Mouse (Mus musculus): ENCODE results near the gene Golt1a.

The Golt1a gene

GRCm38 (mm10) chr1:133309652-133310267 is at the start of gene Golt1a:
Gene Golt1a, plus strand, starts transcription at chr1:133309800.
- no peak for DNase-seq (ENCODE audit: low spot score in 2 of 2)

DNA sequence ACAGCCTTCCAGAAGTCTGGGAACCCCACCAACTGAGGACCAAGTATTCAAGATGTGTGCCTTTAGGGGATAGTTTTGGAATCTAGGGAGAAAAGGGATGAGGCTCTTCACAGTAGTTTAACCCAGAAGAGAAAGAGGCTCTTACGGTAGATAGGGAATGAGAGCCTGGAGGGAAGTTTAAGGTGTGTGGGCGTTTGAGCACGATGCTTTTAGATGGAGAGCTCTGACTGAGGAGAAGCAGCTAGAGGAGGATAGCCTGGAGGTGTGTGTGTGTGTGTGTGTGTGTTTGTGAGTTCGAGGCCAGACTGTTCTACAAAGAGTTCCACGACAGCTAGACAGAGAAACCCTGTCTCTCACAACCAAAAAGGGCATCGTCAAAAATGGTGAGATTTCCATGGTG is 47.0 kb upstream of the Golt1a start:
- DNase-seq (ENCODE audit: low spot score in 2 of 2), result no peak

DNA sequence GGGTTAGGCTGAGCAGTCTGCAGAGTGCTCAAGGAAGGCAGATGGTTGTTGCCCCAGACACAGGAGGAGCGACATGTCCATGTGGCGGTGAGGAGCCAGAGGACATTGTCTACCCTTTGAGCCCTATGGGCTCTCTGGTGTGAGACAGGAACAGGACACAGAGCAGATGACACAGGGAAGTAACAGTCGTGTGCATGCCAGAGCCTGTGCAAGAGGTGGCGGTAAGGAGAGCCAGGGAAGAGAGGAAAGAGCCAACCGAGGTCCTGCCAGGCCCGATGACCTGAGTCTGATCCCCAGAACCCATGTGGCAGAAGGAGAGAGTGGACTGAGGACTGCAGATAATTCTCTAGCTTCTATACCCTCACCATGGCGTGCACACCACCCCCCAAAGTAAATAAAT is 46.5 kb upstream of the Golt1a start:
- no peak for DNase-seq (ENCODE audit: low spot score in 2 of 2)

- DNase-seq (ENCODE audit: low spot score in 2 of 2), result no peak
These were observed 45.2 kb upstream of the Golt1a start for GRCm38 (mm10) chr1:133264367-133264766.

DNA sequence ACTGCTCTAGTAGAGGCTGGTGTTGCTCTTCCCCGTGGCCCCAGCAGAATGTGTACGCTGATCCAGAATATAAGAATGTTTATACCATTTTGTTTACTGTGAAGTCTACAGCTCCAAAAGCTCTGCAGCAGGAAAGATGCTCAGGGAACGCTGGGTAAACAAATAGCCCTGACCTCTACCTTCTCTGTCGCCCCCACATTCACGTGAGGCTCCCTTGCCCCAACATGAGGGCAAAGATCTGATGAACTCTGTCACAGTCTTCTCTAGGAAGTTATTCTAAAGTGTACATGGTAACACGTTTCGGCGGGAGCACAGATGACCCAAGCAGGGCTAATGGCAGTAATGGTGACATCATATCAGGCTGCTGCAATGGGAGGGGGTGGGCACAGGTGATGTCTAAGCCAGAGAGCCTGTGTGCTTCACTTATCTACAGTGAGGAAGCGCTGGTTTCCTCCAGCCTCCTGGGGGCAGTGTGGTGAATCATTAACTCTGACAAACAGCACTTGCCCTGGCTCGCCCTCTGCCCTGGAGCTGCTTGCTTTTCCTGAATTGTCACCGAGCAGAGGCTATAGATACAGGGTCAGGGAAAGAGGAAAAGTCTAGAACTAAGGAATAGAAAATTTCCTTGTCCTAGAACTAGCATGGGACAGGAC is 44.4 kb upstream of the Golt1a start:
- DNase-seq (ENCODE audit: low spot score in 2 of 2), result no peak

DNA sequence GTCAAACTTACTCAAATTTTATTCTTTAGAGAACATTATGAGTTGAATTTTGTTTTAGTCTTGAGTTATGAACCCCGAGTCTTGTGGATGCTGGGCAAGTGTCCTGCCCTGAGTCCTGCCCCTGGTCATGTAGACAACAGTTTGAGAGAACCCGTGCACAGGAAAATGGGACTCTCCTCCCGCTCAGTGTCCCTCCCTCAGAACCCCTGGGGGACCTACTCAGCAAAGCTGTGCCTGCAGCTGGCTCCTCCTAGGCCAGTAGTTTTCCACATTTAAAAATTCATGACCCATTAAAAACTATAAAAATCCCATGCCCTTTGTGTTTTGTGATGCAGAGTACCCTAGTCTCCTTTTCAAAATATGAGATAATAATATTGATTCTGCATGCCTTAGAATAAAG is 42.5 kb upstream of the Golt1a start:
- no peak for DNase-seq (ENCODE audit: low spot score in 2 of 2)

GRCm38 (mm10) chr1:133267813-133268492 is 41.6 kb upstream of the Golt1a start:
- DNase-seq (ENCODE audit: low spot score in 2 of 2), result no peak

GRCm38 (mm10) chr1:133268503-133268902 is 41.1 kb upstream of the Golt1a start:
- no peak for DNase-seq (ENCODE audit: low spot score in 2 of 2)

DNA sequence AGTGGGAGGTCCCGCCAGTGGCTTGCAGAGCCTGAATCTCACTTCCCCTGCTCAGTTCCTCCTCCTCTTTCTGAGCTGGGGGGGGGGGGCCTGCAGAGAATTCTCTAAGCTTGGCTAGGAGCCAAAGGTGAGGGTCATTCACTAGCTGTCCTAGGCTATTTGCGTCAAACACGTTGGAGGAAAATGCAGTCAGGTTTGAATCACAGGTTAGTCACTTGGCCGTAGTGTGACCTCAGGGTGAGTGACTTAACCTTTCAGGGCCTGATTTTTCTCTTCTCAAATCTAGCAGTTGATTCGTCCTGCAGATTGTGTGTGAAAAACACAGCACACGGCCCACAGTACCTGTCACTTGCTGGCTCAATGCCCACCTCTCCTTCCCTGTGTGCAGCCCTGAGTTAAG is 39.3 kb upstream of the Golt1a start:
- no peak for DNase-seq (ENCODE audit: low spot score in 2 of 2)

DNA sequence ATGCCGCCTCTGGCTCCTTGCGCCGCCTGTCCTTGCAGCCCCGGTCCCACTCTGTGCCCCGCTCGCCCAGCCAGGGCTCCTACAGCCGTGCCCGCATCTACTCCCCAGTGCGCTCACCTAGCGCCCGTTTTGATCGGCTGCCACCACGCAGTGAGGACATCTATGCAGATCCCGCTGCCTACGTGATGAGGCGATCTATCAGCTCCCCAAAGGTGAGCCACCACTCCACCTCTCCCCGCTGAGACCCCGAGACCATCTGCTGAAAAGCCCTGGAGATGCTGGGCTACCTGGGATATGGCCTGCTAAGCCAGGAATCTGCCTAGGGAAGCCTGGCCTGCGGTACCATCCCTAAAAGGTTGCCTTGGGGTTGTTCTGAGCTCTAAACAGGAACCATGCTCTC is 35.4 kb upstream of the Golt1a start:
- DNase-seq (ENCODE audit: low spot score in 2 of 2), result no peak

DNA sequence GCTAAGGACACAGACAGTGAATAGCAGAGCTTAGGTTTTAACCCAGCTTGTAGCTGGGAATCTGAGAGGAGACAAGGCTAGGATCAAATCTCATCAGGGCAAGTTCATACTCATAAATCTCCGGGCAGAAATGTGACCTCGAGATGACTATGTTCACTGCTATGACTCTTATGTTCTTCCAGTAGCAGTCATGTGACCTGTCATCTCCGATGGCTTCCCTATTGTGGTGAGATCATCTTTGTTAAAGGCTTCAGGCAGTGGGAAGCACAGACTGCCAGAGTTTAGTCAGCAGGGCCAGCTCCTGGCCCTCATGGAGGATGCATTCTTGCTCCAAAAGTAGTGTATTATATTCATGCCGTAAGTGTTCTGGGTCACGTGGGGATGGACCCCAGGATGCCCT is 32.6 kb upstream of the Golt1a start:
- no peak for DNase-seq (ENCODE audit: low spot score in 2 of 2)

- no peak for DNase-seq (ENCODE audit: low spot score in 2 of 2)
These were observed 31.1 kb upstream of the Golt1a start for GRCm38 (mm10) chr1:133278539-133278938.

DNA sequence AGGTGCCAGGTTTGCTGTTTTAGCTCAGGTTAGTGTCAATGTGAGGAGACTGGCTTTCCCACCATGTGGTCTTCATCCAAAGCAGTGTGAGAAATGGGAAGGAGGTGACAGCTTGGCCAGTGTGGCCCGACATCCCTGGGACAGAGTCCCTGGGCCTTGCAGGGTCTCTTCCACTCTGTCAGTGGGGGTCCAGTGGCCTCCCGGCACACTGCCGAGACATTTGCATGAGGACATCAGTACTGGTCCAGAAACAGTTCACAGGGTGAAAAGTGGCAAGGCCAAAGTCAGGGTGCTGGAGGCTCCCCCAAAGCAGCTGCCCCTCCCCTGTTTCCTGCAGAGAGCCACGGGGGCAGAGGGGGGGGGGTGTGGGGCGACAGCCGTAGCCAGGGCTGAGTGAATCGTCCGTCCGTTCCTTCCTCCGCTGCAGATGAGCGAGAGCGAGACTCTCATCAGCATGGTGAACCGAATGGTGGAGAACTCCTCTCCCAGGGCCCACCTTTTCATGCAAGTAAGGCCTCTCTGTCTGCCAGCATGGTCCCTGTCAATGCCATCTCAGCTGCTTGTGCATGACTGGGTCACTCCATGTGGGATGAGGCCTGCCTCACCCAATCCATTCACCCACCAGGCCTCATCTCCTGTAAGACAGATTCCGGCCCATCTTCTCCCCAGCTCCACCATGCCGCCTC is 30.5 kb upstream of the Golt1a start:
- no peak for DNase-seq (ENCODE audit: low spot score in 2 of 2)

DNA sequence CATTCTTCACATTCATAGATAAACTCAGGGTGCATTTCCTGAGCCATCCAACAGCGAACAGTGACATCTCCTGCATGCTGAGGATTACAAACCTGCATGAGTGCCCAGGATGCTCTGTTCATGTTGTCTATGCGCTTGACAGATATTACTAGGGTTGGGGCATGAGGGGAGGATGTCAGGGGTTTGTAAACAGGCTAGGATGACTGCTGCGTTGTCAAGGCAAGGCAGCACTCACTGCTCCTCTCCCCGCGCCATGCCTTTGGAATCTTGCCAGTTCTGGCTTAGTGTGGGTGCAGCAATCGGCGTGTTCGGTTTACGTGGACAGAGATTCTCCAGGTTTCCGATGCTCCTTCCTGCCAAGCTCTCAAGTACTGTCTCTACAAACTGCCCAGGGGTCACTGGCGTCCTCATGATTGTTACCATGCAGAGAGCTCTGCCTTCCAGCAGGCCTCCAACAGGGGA is 29.9 kb upstream of the Golt1a start:
- DNase-seq (ENCODE audit: low spot score in 2 of 2), result no peak

DNA sequence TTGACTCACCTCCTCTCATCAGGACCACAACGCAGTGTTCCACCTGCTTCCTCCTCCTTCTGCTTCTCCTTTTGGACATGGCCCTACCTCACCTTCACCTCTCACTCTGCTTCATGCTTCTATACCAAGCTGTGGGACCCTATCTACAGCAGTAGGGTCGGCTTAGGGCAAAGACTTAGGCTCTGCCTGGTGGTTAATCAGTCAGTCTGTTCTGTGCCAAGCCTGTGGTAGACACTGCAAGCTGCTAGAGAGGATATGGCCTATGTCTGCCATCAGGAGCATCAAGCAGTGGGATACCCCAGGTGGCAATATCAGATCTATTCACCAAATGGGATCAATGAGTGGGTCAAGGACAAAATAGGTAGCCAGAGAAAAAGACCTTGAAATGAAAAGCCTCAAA is 29.1 kb upstream of the Golt1a start:
- DNase-seq (ENCODE audit: low spot score in 2 of 2), result no peak

DNA sequence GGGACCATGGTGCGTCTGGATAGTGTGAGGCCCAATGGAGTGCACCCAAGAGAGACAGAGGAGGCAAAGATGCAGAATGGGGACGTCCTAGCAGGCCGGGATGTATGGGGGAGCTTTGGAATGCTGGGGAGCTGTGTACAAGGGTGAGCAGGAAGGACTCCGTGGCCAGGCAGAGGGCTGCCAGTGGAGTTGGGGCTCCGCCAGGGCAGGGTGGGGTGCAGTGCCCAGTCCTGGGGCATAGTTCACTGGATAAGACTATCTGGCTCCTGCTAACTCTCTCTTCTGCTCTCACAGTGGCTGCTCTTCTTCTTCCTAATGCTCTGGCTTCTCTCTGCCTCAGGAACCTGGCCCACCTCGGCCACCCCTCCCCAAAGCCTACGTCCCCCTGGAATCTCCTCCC is 23.7 kb upstream of the Golt1a start:
- no peak for DNase-seq (ENCODE audit: low spot score in 2 of 2)

DNA sequence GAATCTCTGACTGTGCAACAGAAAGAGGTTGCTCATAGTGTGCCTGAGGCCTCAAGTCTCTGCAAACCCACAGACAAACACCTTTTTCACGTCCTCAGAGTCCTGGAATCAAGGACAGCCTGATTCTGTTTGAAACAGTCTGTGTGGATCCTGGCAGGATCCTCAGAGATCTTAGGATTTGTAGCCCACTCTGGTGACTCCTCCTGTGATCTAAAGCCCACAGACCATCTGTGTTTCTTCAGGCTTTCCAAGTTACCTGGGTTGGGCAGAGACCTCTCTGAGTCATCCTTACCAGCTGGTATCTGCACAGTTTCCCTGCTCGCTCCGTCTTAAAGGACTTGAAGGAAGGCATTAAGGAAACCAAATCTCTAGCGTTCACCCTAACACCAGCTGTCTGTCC is 22.5 kb upstream of the Golt1a start:
- no peak for DNase-seq (ENCODE audit: low spot score in 2 of 2)

DNA sequence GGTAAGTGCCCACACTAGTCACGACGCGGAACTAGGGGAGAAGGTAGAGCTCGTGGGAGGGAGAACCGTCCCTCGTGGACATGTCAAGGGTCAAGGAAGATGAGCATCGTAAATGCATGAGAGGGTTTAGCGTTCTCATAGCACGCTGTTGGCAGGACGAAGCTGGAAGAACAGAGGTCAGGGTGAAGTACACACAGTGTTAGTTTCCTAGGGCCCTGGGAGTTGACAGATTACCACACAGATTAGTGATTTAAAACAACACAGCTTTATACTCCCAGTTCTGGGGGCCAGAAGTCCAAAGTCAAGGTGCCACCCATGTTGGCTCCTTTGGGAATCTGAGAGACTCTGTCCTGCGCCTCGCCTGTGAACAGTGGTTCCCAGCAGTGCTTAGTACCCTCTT is 21.7 kb upstream of the Golt1a start:
- no peak for DNase-seq (ENCODE audit: low spot score in 2 of 2)

DNA sequence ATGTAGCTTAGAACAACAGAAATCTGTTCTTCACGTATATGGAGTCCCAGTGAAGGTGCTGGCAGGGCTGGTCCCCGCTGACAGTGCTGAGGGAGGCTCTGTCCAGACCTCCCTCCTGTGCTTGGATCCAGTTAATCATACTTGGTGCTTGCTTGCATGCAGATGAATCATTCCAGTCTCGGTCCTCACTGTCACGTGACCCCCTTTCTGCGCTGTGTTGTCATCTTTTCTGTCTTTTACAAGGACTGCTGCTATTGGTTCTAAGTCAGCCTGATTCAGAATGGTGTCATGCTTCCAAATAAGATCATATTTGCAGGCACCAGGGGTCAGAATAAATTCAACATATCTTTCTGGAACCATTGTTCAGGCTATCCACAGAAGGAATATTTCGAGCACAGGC is 17.7 kb upstream of the Golt1a start:
- DNase-seq (ENCODE audit: low spot score in 2 of 2), result no peak

DNA sequence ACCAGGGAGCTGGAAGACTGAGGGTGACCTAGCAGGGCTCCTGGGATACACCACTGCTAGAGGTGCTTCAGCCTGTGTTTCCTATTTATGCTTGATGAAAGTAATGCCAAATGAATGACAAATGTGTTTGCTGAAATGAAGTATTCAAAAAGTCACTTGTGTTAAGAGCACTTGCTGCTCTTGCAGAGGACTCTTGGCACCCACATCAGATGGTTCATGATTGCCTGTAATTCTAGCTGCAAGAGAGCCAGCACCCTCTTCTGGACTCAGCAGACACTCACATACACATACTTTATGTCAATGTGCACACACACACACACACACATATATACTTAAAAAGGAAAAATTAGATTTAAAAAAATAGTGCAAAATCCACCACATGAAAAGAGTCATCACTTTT is 17.0 kb upstream of the Golt1a start:
- DNase-seq (ENCODE audit: low spot score in 2 of 2), result no peak

DNA sequence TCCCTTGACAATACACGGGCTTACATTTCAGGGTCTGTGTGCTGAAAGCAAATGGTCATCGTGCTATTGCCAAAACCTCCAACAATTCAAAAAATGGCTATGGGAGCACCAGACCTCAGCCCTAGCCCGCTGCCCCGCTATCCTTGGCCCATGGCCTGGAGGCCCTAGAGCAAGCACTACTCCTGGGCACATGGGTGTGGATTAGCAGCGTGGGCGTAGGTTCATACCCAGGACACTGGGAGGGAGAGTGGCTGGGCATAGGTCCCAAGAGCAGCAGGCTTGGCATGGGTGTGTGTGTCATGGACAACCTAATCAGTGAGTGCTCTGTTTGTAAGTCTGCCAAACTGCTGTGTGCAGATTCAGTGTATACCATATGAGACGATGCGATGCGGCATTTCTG is 13.2 kb upstream of the Golt1a start:
- no peak for DNase-seq (ENCODE audit: low spot score in 2 of 2)

DNA sequence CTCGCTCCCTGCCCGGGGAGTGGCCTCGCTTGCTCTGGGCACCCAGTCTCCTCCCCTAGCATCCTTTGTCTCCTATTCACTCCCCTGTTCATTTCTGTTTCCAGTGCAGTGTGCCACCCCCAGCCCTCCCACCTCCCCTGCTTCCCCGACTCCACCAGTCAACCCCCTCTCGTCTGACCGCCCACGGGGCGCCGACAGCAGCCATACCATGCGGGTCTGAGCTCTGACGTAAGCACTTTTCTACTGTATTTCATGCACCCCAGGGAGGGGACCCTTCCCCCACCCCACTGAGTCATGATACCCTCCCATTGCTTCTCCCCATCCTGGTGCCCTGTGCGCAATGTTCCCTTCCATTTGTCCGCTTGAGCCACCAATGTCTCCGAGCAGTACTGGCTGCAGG is 10.8 kb upstream of the Golt1a start:
- no peak for DNase-seq (ENCODE audit: low spot score in 2 of 2)

DNA sequence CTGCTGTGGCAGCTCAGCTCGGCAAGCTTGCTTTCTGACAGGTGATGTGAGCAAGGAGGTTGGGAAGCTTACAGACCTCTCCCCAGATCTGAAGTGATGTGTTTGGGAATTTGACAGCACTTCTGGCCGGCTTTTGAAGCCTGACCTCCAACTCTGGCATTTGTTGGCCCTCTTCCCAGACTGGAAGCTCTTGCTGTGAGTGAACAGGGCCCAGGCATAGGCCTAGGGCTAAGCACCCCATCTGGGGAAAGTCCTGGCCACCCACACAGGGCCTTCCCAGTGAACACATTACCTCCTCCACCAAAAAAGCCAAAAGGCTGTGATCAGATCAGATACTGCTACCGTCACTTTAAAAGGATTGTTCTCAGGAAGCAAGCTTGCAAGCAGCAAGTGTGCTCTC is 7.1 kb upstream of the Golt1a start:
- DNase-seq (ENCODE audit: low spot score in 2 of 2), result no peak
